Mouse (Mus musculus): ENCODE data around the gene Nrn1. TPM values are rescaled to one million over a fixed set of nuclear protein-coding genes. Genes with fewer than 3 reads are reported as not detected.
A peak's percentile ranks its signal among the peaks of the same experiment; 100 is the strongest.

Gene Nrn1
- polyA plus RNA-seq (2015; fragmentation: Nextera tagmentation; extraction: Ambion mirVana): 62.0 and 64.3 TPM in 2 replicates

GRCm38 (mm10) chr13:36734731-36735571 is at the start of gene Nrn1:
Nrn1 (minus strand) TSS chr13:36735131.
- no peaks in the 10 kb centered on the region for H3K9me3 ChIP-seq
- H3K27me3 ChIP-seq (replicated peaks): 0 out of 2 replicates have a peak, but pooled peaks cover 10% of the 10 kb centered on the region
- H3K4me3 ChIP-seq: peak within 1 kb of the TSS; percentile 57
- peaks cover 10% of the 10 kb centered on the region; the same call in 1 of the 2 replicates for H3K4me1 ChIP-seq
- peak; percentile 59 for ATAC-seq (replicated peaks)
- peak within 1 kb of the TSS; percentile 65 for H3K9ac ChIP-seq
- H3K4me2 ChIP-seq: peak within 1 kb of the TSS; percentile 76
- WGBS: under 1% methylated on average over 50 of the region's 50 CpGs
- H3K36me3 ChIP-seq (replicated peaks): no peaks in the 10 kb centered on the region
- H3K27ac ChIP-seq: peak within 1 kb of the TSS; percentile 96

GRCm38 (mm10) chr13:36779626-36780025 is 44.7 kb upstream of the Nrn1 start:
- 82% methylated on average over 5 of the region's 5 CpGs for WGBS

GRCm38 (mm10) chr13:36766801-36767200 is 31.9 kb upstream of the Nrn1 start:
- WGBS: 26% methylated on average over 2 of the region's 2 CpGs
- Histone ChIP-seq H3K27me3 (replicated peaks) (no peaks in the 10 kb centered on the region), H3K9ac (no peak overlapping the region), H3K9me3 (no peaks in the 10 kb centered on the region), H3K36me3 (replicated peaks) (no peaks in the 10 kb centered on the region), H3K27ac (no peak overlapping the region), H3K4me2 (no peak overlapping the region), H3K4me1 (no peaks in the 10 kb centered on the region), H3K4me3 (no peak overlapping the region)
- ATAC-seq (replicated peaks): no peak

More at GRCm38 (mm10) chr13:36779626-36780025, 44.7 kb upstream of the Nrn1 start:
- Histone ChIP-seq H3K9ac (no peak overlapping the region), H3K4me2 (no peak overlapping the region), H3K36me3 (replicated peaks) (no peaks in the 10 kb centered on the region), H3K9me3 (no peaks in the 10 kb centered on the region), H3K27ac (no peak overlapping the region), H3K4me1 (no peaks in the 10 kb centered on the region), H3K4me3 (no peak overlapping the region), H3K27me3 (replicated peaks) (no peaks in the 10 kb centered on the region)
- no peak for ATAC-seq (replicated peaks)

- peak; percentile 71 for ATAC-seq (replicated peaks)
- no peak overlapping the region for H3K4me3 ChIP-seq
- H3K36me3 ChIP-seq (replicated peaks): no peaks in the 10 kb centered on the region
- H3K9ac ChIP-seq: no peak overlapping the region
- no peak overlapping the region for H3K4me2 ChIP-seq
- H3K27me3 ChIP-seq (replicated peaks): no peaks in the 10 kb centered on the region
- 0 out of 2 replicates have a peak overlapping the region, but pooled peaks have one; percentile 5 for H3K27ac ChIP-seq
- WGBS: 49% methylated on average over 3 of the region's 3 CpGs
- no peaks in the 10 kb centered on the region for H3K9me3 ChIP-seq
- no peaks in the 10 kb centered on the region for H3K4me1 ChIP-seq
These were observed 16.9 kb upstream of the Nrn1 start for GRCm38 (mm10) chr13:36751861-36752260.

- H3K4me3 ChIP-seq: no peak overlapping the region
- H3K27ac ChIP-seq: no peak overlapping the region
- no peak overlapping the region for H3K9ac ChIP-seq
- 66% methylated on average over 2 of the region's 2 CpGs for WGBS
- H3K27me3 ChIP-seq (replicated peaks): no peaks in the 10 kb centered on the region
- H3K4me2 ChIP-seq: no peak overlapping the region
- no peaks in the 10 kb centered on the region for H3K9me3 ChIP-seq
- no peak for ATAC-seq (replicated peaks)
- H3K4me1 ChIP-seq: no peaks in the 10 kb centered on the region
- no peaks in the 10 kb centered on the region for H3K36me3 ChIP-seq (replicated peaks)
These were observed 15.1 kb upstream of the Nrn1 start for GRCm38 (mm10) chr13:36750056-36750455.

GRCm38 (mm10) chr13:36736619-36736996 is 1.7 kb upstream of the Nrn1 start:
- peak overlapping the region; percentile 57 for H3K4me3 ChIP-seq
- H3K4me2 ChIP-seq: peak overlapping the region; percentile 76
- H3K4me1 ChIP-seq: peaks cover 7% of the 10 kb centered on the region; the same call in 1 of the 2 replicates
- ATAC-seq (replicated peaks): peak; percentile 34
- H3K27me3 ChIP-seq (replicated peaks): 0 out of 2 replicates have a peak, but pooled peaks cover 7% of the 10 kb centered on the region
- H3K27ac ChIP-seq: peak overlapping the region; percentile 96
- peak overlapping the region; percentile 64 for H3K9ac ChIP-seq
- H3K36me3 ChIP-seq (replicated peaks): no peaks in the 10 kb centered on the region
- WGBS: 7% methylated on average over 9 of the region's 9 CpGs
- H3K9me3 ChIP-seq: no peaks in the 10 kb centered on the region

- Histone ChIP-seq H3K9me3 (no peaks in the 10 kb centered on the region), H3K36me3 (replicated peaks) (no peaks in the 10 kb centered on the region), H3K4me1 (peaks cover 7% of the 10 kb centered on the region; the same call in 1 of the 2 replicates), H3K4me3 (peak overlapping the region; percentile 57), H3K27ac (peak overlapping the region; percentile 96), H3K27me3 (replicated peaks) (0 out of 2 replicates have a peak, but pooled peaks cover 7% of the 10 kb centered on the region), H3K9ac (peak overlapping the region; percentile 64), H3K4me2 (peak overlapping the region; percentile 76)
- WGBS: under 1% methylated on average over 36 of the region's 39 CpGs
- ATAC-seq (replicated peaks): peak; percentile 91
These were observed 1.1 kb upstream of the Nrn1 start for GRCm38 (mm10) chr13:36735901-36736618.

GRCm38 (mm10) chr13:36733989-36734690 is 791 bp downstream of the Nrn1 start:
- H3K9me3 ChIP-seq: no peaks in the 10 kb centered on the region
- peak overlapping the region; percentile 96 for H3K27ac ChIP-seq
- peak; percentile 35 for ATAC-seq (replicated peaks)
- peak overlapping the region; percentile 57 for H3K4me3 ChIP-seq
- WGBS: under 1% methylated on average over 26 of the region's 26 CpGs
- H3K9ac ChIP-seq: peak overlapping the region; percentile 65
- H3K4me1 ChIP-seq: peaks cover 11% of the 10 kb centered on the region; the same call in 1 of the 2 replicates
- H3K4me2 ChIP-seq: peak overlapping the region; percentile 76
- peaks cover 18% of the 10 kb centered on the region for H3K27me3 ChIP-seq (replicated peaks)
- no peaks in the 10 kb centered on the region for H3K36me3 ChIP-seq (replicated peaks)

GRCm38 (mm10) chr13:36733566-36733965 is 1.4 kb downstream of the Nrn1 start:
- Histone ChIP-seq H3K27me3 (replicated peaks) (peaks cover 23% of the 10 kb centered on the region), H3K4me1 (peaks cover 12% of the 10 kb centered on the region; the same call in 1 of the 2 replicates), H3K4me3 (peak overlapping the region; percentile 57), H3K4me2 (peak overlapping the region; percentile 76), H3K9ac (peak overlapping the region; percentile 65), H3K36me3 (replicated peaks) (no peaks in the 10 kb centered on the region), H3K27ac (peak overlapping the region; percentile 96), H3K9me3 (no peaks in the 10 kb centered on the region)
- WGBS: 1% methylated on average over 10 of the region's 10 CpGs
- no peak for ATAC-seq (replicated peaks)

- Histone ChIP-seq H3K4me2 (peak overlapping the region; percentile 76), H3K4me3 (peak overlapping the region; percentile 57), H3K27ac (peak overlapping the region; percentile 96), H3K9ac (peak overlapping the region; percentile 65), H3K4me1 (peaks cover 14% of the 10 kb centered on the region; the same call in 1 of the 2 replicates), H3K27me3 (replicated peaks) (peaks cover 26% of the 10 kb centered on the region), H3K36me3 (replicated peaks) (no peaks in the 10 kb centered on the region), H3K9me3 (no peaks in the 10 kb centered on the region)
- 6% methylated on average over 6 of the region's 6 CpGs for WGBS
- ATAC-seq (replicated peaks): no peak
These were observed 1.9 kb downstream of the Nrn1 start for GRCm38 (mm10) chr13:36732891-36733490.

- H3K4me1 ChIP-seq: peaks cover 15% of the 10 kb centered on the region; the same call in 1 of the 2 replicates
- peak overlapping the region; percentile 57 for H3K4me3 ChIP-seq
- H3K4me2 ChIP-seq: peak overlapping the region; percentile 76
- H3K27ac ChIP-seq: peak overlapping the region; percentile 96
- peak overlapping the region; percentile 65 for H3K9ac ChIP-seq
- H3K27me3 ChIP-seq (replicated peaks): peaks cover 18% of the 10 kb centered on the region
- no peak for ATAC-seq (replicated peaks)
- H3K36me3 ChIP-seq (replicated peaks): no peaks in the 10 kb centered on the region
- under 1% methylated on average over 23 of the region's 23 CpGs for WGBS
- no peaks in the 10 kb centered on the region for H3K9me3 ChIP-seq
These were observed 2.9 kb downstream of the Nrn1 start for GRCm38 (mm10) chr13:36731931-36732461.

Measured in midbrain, embryonic 15.5 days (tissue).